Comparison of ENCODE assay signal across 8 mouse cellular contexts in the genomic region with DNA sequence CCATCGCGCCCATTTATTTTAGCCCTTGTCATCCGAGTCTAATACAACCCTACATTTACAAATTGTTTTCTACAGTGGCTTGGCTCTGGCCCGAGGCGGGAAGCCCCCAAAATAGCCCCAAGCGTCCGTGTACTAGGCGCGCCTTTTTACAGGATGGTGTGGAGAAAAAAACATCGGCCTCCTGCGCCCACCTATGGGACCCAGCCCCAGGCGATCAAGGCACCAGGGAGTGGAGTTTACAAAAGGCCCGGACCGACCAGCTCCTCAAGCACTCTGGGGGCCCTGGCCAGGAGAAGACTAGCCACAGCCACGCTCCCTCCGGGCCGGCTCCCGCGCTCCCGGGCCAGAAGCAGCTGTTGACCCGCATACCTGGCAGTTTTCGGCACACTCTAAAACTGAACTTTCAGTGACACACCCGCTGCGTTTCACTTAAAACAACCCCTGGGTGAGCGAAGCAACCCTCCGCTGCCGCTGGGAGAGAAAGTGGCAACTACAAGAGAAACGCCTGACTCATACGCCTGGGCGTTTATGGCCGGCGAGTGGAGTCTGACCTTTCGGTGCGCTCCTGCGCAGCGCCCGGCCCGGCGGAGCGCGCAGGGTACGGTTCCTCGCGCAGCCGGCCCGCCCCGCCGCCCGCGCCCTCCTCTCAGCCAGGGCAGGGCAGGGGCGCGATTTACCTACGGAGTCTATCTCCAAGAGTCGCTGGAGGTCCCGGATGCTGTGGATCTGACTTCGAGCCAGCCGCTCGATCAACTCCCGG. TPM values are rescaled to one million over a fixed set of nuclear protein-coding genes. Genes with fewer than 3 reads are reported as not detected.
DNase-seq lines count a peak whose midpoint lies in the region; ATAC-seq and TF ChIP-seq lines count a peak whose summit lies in the region.

No protein-coding gene starts in this region.

- in situ Hi-C loops in CH12.LX (cut with MboI; ENCODE audit: low pct_ligation_motif_present, low pct_unique_long_range_greater_than_20kb, low sequenced_read_pairs), result no loop called here

- H3K4me3 ChIP-seq in CH12.LX (replicated peaks in 1 of 3; ENCODE audit: low read depth in 2 of 3, low read length in 2 of 3, poor library complexity in 1 of 3), result peak overlapping the region in 2 of 3 experiments; percentile 4 to 88
- H3K4me3 ChIP-seq in forebrain, embryonic 15.5 days, result peak overlapping the region; percentile 84

- peaks cover 8% of the 10 kb centered on the region for H3K9me3 ChIP-seq in CH12.LX (replicated peaks; ENCODE audit: low read length)
- no peaks in the 10 kb centered on the region for H3K9me3 ChIP-seq in forebrain, embryonic 15.5 days

- WGBS in forebrain, embryonic 15.5 days, result 4% methylated on average over 59 of the region's 59 CpGs

- no peak overlapping the region for H3K9ac ChIP-seq in CH12.LX (ENCODE audit: insufficient read depth, low read depth)
- H3K9ac ChIP-seq in forebrain, embryonic 15.5 days (replicated peaks), result peak overlapping the region; percentile 77

- peaks cover 11% of the 10 kb centered on the region for H3K79me2 ChIP-seq in CH12.LX (replicated peaks; ENCODE audit: control insufficient read depth, extremely low read depth, insufficient read depth, poor library complexity, severe bottlenecking)

- no peak for DNase-seq in CH12.LX (ENCODE audit: extremely low read depth)
- peak; percentile 66 for DNase-seq in Muller cell, postnatal 12 days (ENCODE audit: inconsistent ontology term)
- DNase-seq in kidney, adult 11 months, result peak; percentile 41
- DNase-seq in lung, postnatal 10 days, result peak; percentile 26
- no peak for DNase-seq in spleen, postnatal 36 days (ENCODE audit: low spot score in 2 of 2)
- DNase-seq in thymus, adult 18-20 months, result no peak
- DNase-seq in left cerebral cortex, postnatal 14 days (ENCODE audit: low spot score in 2 of 2), result no peak

- no peak for TF ChIP-seq POLR2A in CH12.LX (IDR thresholded peaks at IDR 0.05; ENCODE audit: low read depth, low read length)

- no peak for TF ChIP-seq RAD21 in CH12.LX (IDR thresholded peaks at IDR 0.05; ENCODE audit: low read depth, low read length)

- H3K36me3 ChIP-seq in CH12.LX (replicated peaks in 1 of 2; ENCODE audit: control insufficient read depth in 1 of 2, insufficient read depth in 1 of 2, low read length in 1 of 2), result peaks cover 13 to 59% of the 10 kb centered on the region in 2 experiments
- no peaks in the 10 kb centered on the region for H3K36me3 ChIP-seq in forebrain, embryonic 15.5 days

- no peak for TF ChIP-seq CTCF in CH12.LX (conservative IDR thresholded peaks at IDR 0.05 in 1 of 2, IDR thresholded peaks at IDR 0.05 in 1 of 2; ENCODE audit: low read depth in 2 of 2, low read length in 2 of 2)

- no peaks in the 10 kb centered on the region for H3K27me3 ChIP-seq in CH12.LX (replicated peaks)
- H3K27me3 ChIP-seq in forebrain, embryonic 15.5 days, result peaks cover 41% of the 10 kb centered on the region

- H3K4me1 ChIP-seq in CH12.LX (ENCODE audit: control insufficient read depth in 1 of 2, insufficient read depth in 2 of 2), result peaks cover 4 to 58% of the 10 kb centered on the region in 2 experiments
- H3K4me1 ChIP-seq in forebrain, embryonic 15.5 days, result peaks cover 54% of the 10 kb centered on the region

- intact Hi-C loops in left cerebral cortex, postnatal 14 days (cut with DNase I), result loop anchor here (10.0 kb wide), 1 partner anchor 182 kb away; no protein-coding TSS in a partner anchor

- no peak for ATAC-seq in forebrain, embryonic 15.5 days (replicated peaks)

- H3K4me2 ChIP-seq in CH12.LX (ENCODE audit: insufficient read depth, low read depth, poor library complexity, severe bottlenecking), result no peak overlapping the region
- H3K4me2 ChIP-seq in forebrain, embryonic 15.5 days (replicated peaks), result peak overlapping the region; percentile 89

- no peak overlapping the region for H3K27ac ChIP-seq in CH12.LX (ENCODE audit: insufficient read depth, low read depth)
- no peak overlapping the region for H3K27ac ChIP-seq in forebrain, embryonic 15.5 days (replicated peaks)

- dilution Hi-C loops in CH12.LX (cut with MboI; ENCODE audit: extremely low pct_ligation_motif_present, extremely low pct_unique_long_range_greater_than_20kb, low sequenced_read_pairs), result no loop called here

- no peak for TF ChIP-seq EP300 in CH12.LX (IDR thresholded peaks at IDR 0.05; ENCODE audit: low read length)

TF ChIP-seq in CH12.LX, 34 proteins besides CTCF, POLR2A, EP300 and RAD21:
- TF ChIP-seq JUN (IDR thresholded peaks at IDR 0.05; ENCODE audit: insufficient read depth, low read depth, low read length), result no peak
- no peak for TF ChIP-seq ELF1 (IDR thresholded peaks at IDR 0.05; ENCODE audit: low read depth, low read length)

RNA-seq across cellular contexts. Expression of a gene that starts 4.4 kb away (rescaled TPM):
- total RNA-seq in CH12.LX (2012; rRNA removed) (20.3 and 26.5 TPM in 2 replicates), CH12.LX (2014; rRNA removed) (24.4 and 30.7 TPM in 2 replicates)
- polyA plus RNA-seq in CH12.LX (2012; ENCODE audit: insufficient read length, low read depth), result 22.2 and 27.5 TPM in 2 replicates
- polyA plus RNA-seq in forebrain, embryonic 15.5 days (2015; fragmentation: Nextera tagmentation; extraction: Ambion mirVana), result 13.9 and 17.5 TPM in 2 replicates
- total RNA-seq in left cerebral cortex, postnatal 14 days (2021), result 10 to 100 TPM; 52.1 to 57.9 TPM

Comparison
In these comparisons a context has a peak if more than half of its experiments do, and no peak if none do; other contexts are left out.
1. DNase-seq: peak in Muller cell, postnatal 12 days (single experiment), kidney, adult 11 months (single experiment) and lung, postnatal 10 days (single experiment); none in CH12.LX (single experiment), spleen, postnatal 36 days (0 of 2), thymus, adult 18-20 months (0 of 2) and left cerebral cortex, postnatal 14 days (0 of 2).